Comparison of ENCODE assay signal across 20 mouse cellular contexts in genomic region chr10:59438651-59439050, GRCm38 (mm10). TPM values are rescaled to one million over a fixed set of nuclear protein-coding genes. Genes with fewer than 3 reads are reported as not detected.
"Had no signal": no experiment of that assay in that cellular context is flagged by ENCODE, and none has a peak within 500 bp of the region (broad histone marks: within the 10 kb centered on the region; RNA-seq: fewer than 3 reads in every experiment).

No protein-coding gene starts in this region.

- H3K4me3 ChIP-seq: midbrain, embryonic 10.5 days; midbrain, embryonic 13.5 days; myocyte; neural tube, embryonic 13.5 days; neural tube, embryonic 15.5 days had no signal

- DNase-seq: retina, postnatal 1 day; right cerebral cortex, adult 18-20 months; right cerebral cortex, postnatal 25 days; right cerebral cortex, postnatal 4 days; spleen, adult 18-20 months; thymus, adult 18-20 months; thymus, postnatal 14 days; thymus, postnatal 36 days had no signal

- H3K27me3 ChIP-seq: midbrain, embryonic 13.5 days; neural tube, embryonic 13.5 days; neural tube, embryonic 15.5 days had no signal

- H3K27ac ChIP-seq: liver, embryonic 14.5 days; midbrain, embryonic 10.5 days; midbrain, embryonic 13.5 days; neural tube, embryonic 13.5 days; neural tube, embryonic 15.5 days had no signal

- H3K4me1 ChIP-seq: midbrain, embryonic 10.5 days; midbrain, embryonic 13.5 days had no signal

- H3K36me3 ChIP-seq: midbrain, embryonic 10.5 days; midbrain, embryonic 13.5 days; neural tube, embryonic 13.5 days; neural tube, embryonic 15.5 days had no signal

- H3K9ac ChIP-seq: liver, embryonic 14.5 days; lung, embryonic 14.5 days; midbrain, embryonic 13.5 days; neural tube, embryonic 13.5 days; neural tube, embryonic 15.5 days had no signal

RNA-seq across cellular contexts. Expression of gene Oit3, which starts 2.9 kb away (rescaled TPM):
- total RNA-seq: megakaryocyte-erythroid progenitor cell, adult 5-6 weeks had no signal
- polyA plus RNA-seq: midbrain, embryonic 16.5 days had no signal

RNA-seq across cellular contexts. Expression of gene Pla2g12b, which starts 35.2 kb away (rescaled TPM):
- total RNA-seq: megakaryocyte, adult 5-6 weeks; megakaryocyte-erythroid progenitor cell, adult 5-6 weeks had no signal
- polyA plus RNA-seq: lung, embryonic 14.5 days; midbrain, embryonic 10.5 days; midbrain, embryonic 13.5 days; midbrain, embryonic 16.5 days; myocyte; neural tube, embryonic 11.5 days; neural tube, embryonic 13.5 days; neural tube, embryonic 15.5 days; thymus, postnatal 0 days had no signal

RNA-seq across cellular contexts. Expression of gene Gm10273, which starts 43.2 kb away (rescaled TPM):
- polyA plus RNA-seq: neural tube, embryonic 13.5 days had no signal
